Mouse (Mus musculus) cerebellum, adult 2 months (tissue): ENCODE data around the gene Zfhx3.

Source experiments
- CTCF ChIP-seq: fragments of 200-500 bp; IDR thresholded peaks from 2 replicates; pipeline ENCODE4 v1.5.1; 2011; ENCODE audit warnings: low read depth, mild to moderate bottlenecking, control low read depth, low read length, moderate library complexity, borderline replicate concordance; ENCODE audit not compliant: insufficient read depth
- POLR2A ChIP-seq: fragments of 200-500 bp; IDR thresholded peaks from 2 replicates; pipeline ENCODE4 v1.6.1; 2011; ENCODE audit warnings: low read length, control low read depth, borderline replicate concordance; ENCODE audit not compliant: insufficient read depth

- TF ChIP-seq CTCF, result no peak
- TF ChIP-seq POLR2A, result no peak
These were observed 798.0 kb downstream of the Zfhx3 start for GRCm38 (mm10) chr8:108740443-108740842.
